Mouse (Mus musculus) spleen, adult 10 weeks (tissue): ENCODE data around the gene Gm8229. TPM values are rescaled to one million over a fixed set of nuclear protein-coding genes. Genes with fewer than 3 reads are reported as not detected.

Source experiments
- polyA plus RNA-seq: library from polyadenylated mRNA; stranded (reverse); fragments of 350-450 nt; fragmentation: Illumina TruSeq; extraction: RNeasy Lipid Tissue Mini Kit (QIAGEN cat#74804); gene quantifications from one replicate; pipeline ENCODE4 v1.2.3, GENCODE M21; 2015; ENCODE audit warnings: low replicate concordance; ENCODE audit not compliant: insufficient read depth

Gene Gm8229
- not detected for polyA plus RNA-seq

GRCm38 (mm10) chr14:44365057-44365456 lies at the start of gene Gm8229:
Gene Gm8229 (plus strand): TSS chr14:44365357.

GRCm38 (mm10) chr14:44338484-44338883 lies 26.7 kb upstream of the Gm8229 start, which contains the start of gene Gm5930:
Gene Gm5930 (minus strand): TSS chr14:44338584.

GRCm38 (mm10) chr14:44410588-44410987 lies 45.4 kb downstream of the Gm8229 start, which contains the start of gene Gm3371:
Gene Gm3371 (minus strand): TSS chr14:44410688.

Other genes starting within 250 kb of the Gm8229 start
- gene Gm3327, start 241.5 kb upstream of the Gm8229 start, polyA plus RNA-seq, result not detected
- gene Gm8212, start 167.7 kb upstream of the Gm8229 start, polyA plus RNA-seq, result not detected
- not detected for gene 4930503E14Rik, start 152.1 kb upstream of the Gm8229 start, polyA plus RNA-seq
- gene Gm8220, start 79.8 kb upstream of the Gm8229 start, polyA plus RNA-seq, result not detected
- gene Gm5930, start 26.8 kb upstream of the Gm8229 start, polyA plus RNA-seq, result not detected
- not detected for gene Gm3371, start 45.3 kb downstream of the Gm8229 start, polyA plus RNA-seq
- not detected for gene Gm8232, start 68.3 kb downstream of the Gm8229 start, polyA plus RNA-seq
- gene BC061237, start 127.1 kb downstream of the Gm8229 start, polyA plus RNA-seq, result not detected
- gene Gm17093, start 152.9 kb downstream of the Gm8229 start, polyA plus RNA-seq, result not detected
- not detected for gene Gm8247, start 217.8 kb downstream of the Gm8229 start, polyA plus RNA-seq